Mouse (Mus musculus) cerebellum, adult 2 months (tissue): ENCODE results near the gene Cdh18.

Experiments
- CTCF ChIP-seq: fragments of 200-500 bp; IDR thresholded peaks from 2 replicates; pipeline ENCODE4 v1.5.1; 2011; ENCODE audit warnings: low read depth, mild to moderate bottlenecking, control low read depth, low read length, moderate library complexity, borderline replicate concordance; ENCODE audit not compliant: insufficient read depth
- POLR2A ChIP-seq: fragments of 200-500 bp; IDR thresholded peaks from 2 replicates; pipeline ENCODE4 v1.6.1; 2011; ENCODE audit warnings: low read length, control low read depth, borderline replicate concordance; ENCODE audit not compliant: insufficient read depth

- TF ChIP-seq POLR2A (no peak), CTCF (no peak)
Observed at GRCm38 (mm10) chr15:23316766-23317165, 767.9 kb downstream of the Cdh18 start.
